Mouse (Mus musculus): ENCODE measurements at regions not wholly inside any gene's neighbourhood (a gene's known extent, or its start where the extent isn't known, plus 50 kb on each side); places are given as distances from the start of the nearest gene placed in this dataset.

- no peak for DNase-seq (ENCODE audit: low spot score in 2 of 2)
Observed at GRCm38 (mm10) chr13:39950203-39950602, 411.0 kb downstream of the Ofcc1 start.

DNA sequence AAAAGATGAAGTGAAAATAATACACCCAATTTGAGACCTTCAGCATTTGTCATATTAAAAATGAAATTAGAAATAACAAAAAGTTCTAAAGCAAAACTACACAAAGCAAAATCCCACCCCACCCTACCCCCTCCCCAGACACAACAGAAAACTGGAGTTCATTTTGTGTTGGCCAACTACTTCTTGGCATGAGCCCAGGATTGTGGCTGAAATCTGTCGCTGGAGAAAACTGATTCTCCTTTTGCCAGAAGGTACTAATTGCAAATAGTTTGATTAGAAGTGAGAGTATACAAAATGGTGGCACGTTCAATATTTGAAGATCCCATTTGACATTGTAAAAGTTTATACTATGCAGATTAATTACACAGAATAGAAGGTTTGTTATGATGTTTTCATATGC is 426.0 kb downstream of the Ofcc1 start:
- DNase-seq (ENCODE audit: low spot score in 2 of 2): no peak

GRCm38 (mm10) chr13:39931487-39931886 is 429.8 kb downstream of the Ofcc1 start:
- DNase-seq (ENCODE audit: low spot score in 2 of 2): no peak

DNA sequence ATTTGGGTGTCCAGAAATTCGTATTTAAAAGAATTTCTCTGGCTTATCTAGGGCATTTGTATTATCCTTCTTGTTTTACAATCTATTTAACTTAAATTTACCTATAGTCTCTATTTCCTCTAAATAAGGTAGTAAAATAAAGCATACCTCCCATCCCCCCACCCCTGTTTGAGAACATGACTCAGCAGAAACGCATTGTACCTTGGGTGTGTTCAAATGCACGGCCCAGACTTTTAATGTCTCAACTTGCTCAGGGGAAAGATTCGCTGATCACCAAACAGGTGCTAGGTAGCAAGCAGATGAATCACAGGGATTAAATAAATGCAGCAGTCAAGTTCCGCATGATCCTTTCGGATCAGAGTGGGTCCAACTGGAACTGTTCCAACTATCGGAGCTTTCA is 432.7 kb downstream of the Ofcc1 start:
- DNase-seq (ENCODE audit: low spot score in 2 of 2): no peak

DNA sequence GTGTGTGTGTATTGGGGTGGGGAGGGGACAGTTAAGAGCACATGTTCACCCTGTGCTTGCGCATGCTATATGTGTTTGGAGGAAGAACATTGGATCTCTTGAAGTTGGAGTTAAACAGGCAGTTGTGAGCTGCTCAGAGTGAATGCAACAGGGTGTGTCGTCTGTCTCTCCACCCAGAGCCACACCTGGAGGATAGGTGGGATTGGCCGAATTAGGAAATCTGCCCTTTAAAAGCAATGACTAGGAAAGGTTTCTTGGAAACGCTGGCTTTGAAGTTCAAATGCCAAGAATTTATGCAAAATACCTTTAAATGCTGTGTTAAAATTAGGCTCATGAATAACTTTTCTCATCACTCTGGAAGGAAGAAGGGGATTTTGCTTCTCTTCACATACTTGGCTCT is 436.9 kb downstream of the Ofcc1 start:
- no peak for DNase-seq (ENCODE audit: low spot score in 2 of 2)

GRCm38 (mm10) chr13:39923113-39923512 is 438.1 kb downstream of the Ofcc1 start:
- DNase-seq (ENCODE audit: low spot score in 2 of 2): no peak

- no peak for DNase-seq (ENCODE audit: low spot score in 2 of 2)
Observed at GRCm38 (mm10) chr13:39907720-39908119, 453.5 kb downstream of the Ofcc1 start.

- no peak for DNase-seq (ENCODE audit: low spot score in 2 of 2)
Observed at GRCm38 (mm10) chr13:39904264-39904663, 457.0 kb downstream of the Ofcc1 start.

GRCm38 (mm10) chr13:39903319-39903718 is 457.9 kb downstream of the Ofcc1 start:
- no peak for DNase-seq (ENCODE audit: low spot score in 2 of 2)

DNA sequence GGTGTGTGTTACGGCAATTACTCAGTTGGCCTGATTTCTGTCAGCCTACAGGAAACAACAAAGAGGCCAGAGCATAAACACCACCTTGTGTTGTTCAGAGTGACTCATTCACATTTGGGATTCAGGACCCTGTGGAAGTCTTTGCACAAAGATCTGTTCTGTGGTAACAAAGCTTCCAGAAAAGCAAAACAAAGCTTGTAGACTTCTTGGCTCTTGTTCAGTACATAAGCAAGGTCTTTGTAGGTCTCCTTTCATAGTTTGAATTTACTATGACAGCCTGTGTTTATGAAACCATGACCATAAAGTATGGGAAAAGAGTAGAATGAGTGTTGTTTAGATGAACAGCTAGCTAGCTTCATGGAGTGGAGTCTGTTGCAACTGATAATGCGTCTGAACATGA is 461.9 kb downstream of the Ofcc1 start:
- DNase-seq (ENCODE audit: low spot score in 2 of 2): no peak

- no peak for DNase-seq (ENCODE audit: low spot score in 2 of 2)
Observed at GRCm38 (mm10) chr13:39898412-39898979, 462.8 kb downstream of the Ofcc1 start.

GRCm38 (mm10) chr13:39894159-39894558 is 467.1 kb downstream of the Ofcc1 start:
- DNase-seq (ENCODE audit: low spot score in 2 of 2): no peak

GRCm38 (mm10) chr13:39881066-39881465 is 480.2 kb downstream of the Ofcc1 start:
- no peak for DNase-seq (ENCODE audit: low spot score in 2 of 2)

DNA sequence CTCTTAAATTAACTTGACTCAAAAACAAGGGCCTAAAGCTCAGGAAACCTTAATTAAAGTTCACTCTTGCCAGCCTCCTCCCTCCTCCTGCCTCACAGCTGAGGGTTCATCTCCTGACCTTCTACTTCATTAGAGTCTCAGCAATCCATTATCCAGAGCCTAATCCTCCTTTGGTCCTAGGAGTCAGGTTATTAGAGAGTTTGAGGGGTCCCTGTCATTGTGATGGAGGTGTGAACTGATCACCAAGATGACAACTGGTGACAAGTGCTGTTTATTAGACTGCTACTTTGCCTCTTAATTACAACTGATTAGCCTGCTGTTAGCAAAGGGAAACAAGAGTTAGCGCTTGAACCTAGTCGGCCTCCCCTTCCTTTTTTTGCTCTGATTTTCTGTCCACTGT is 481.1 kb downstream of the Ofcc1 start:
- DNase-seq (ENCODE audit: low spot score in 2 of 2): no peak

DNA sequence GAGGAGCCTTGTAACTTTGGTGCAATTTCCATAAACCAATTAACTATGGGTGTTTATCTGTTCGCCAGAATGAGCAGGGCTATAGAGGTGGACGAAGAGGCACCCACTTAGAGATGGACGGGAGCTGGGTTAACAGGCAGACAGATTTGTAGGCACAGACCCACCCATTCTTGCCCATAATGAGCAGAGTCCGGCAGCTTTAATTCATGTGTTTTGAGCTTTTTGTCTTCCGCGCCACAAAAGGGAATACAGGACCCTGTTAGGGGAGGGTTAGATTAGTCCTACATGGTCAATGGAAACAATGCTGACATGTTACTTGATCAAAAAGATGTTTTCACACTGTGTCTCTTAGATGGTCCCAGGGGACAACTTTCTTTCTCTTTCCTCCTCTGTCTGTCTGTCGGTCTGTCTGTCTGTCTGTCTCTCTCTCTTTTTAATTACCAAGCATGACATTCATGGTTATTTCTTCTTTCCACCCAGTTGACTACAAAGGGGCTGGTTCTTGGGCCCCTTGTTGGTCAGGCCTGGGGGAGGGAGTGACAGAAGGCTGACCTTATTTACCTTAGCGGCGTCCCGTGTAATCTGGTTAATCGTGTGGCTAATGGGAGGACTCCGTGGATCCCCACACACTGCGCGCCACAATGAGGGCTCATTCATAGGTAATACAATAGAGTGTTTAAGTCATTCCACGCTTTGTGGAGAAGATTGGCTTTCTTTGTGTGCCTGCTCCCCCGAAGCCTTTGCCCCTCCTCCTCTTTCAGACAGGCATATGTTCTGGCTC is 483.7 kb downstream of the Ofcc1 start:
- DNase-seq (ENCODE audit: low spot score in 2 of 2): no peak

DNA sequence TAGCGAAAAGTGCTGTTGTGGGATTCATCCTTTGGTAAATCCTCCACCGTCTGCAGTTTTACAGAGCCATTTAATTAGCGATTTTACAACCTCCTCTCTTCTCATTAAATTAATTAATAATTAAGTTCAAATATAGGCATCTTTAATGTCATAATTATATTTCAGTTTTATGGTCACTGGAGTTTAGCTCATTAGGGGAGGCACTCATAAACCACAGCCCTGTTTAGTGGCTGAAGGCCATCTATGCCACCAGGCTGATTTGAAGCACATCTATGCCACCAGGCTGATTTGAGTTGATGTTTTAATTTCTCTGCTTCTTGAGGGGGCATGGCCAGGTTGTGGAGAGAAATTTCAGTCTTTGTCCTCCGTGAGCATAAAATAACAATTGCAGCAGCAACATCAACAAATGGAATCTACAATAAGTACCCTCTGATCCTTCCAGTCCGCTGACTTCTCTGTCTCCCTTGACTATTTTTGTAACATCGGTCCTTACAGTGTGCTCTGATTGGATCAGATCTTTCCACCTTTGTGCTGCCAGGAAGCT is 508.9 kb downstream of the Ofcc1 start:
- no peak for DNase-seq (ENCODE audit: low spot score in 2 of 2)

GRCm38 (mm10) chr13:39849391-39849790 is 511.9 kb downstream of the Ofcc1 start:
- DNase-seq (ENCODE audit: low spot score in 2 of 2): no peak

GRCm38 (mm10) chr13:39836053-39836584 is 525.1 kb downstream of the Ofcc1 start:
- no peak for DNase-seq (ENCODE audit: low spot score in 2 of 2)

DNA sequence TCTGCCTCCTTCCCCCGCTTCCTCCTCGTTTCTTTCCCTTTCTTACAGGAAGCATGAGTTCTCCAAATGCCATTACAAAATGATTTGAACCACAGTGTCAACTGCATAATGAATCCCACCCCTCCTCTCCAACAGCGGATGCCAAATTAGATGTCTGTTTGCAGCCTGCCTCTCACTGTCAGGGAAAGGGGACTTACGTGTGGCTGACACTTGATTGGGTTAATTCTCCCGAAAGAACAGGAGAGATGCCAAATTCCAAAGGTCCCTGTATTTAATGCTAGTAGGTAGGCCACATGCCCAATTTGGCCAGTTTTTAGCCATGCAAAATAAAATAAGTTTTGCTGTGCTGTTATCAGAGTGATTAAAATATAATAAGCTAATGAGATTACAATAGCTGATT is 525.9 kb downstream of the Ofcc1 start:
- no peak for DNase-seq (ENCODE audit: low spot score in 2 of 2)

GRCm38 (mm10) chr13:39834521-39835245 is 526.6 kb downstream of the Ofcc1 start:
- no peak for DNase-seq (ENCODE audit: low spot score in 2 of 2)

DNA sequence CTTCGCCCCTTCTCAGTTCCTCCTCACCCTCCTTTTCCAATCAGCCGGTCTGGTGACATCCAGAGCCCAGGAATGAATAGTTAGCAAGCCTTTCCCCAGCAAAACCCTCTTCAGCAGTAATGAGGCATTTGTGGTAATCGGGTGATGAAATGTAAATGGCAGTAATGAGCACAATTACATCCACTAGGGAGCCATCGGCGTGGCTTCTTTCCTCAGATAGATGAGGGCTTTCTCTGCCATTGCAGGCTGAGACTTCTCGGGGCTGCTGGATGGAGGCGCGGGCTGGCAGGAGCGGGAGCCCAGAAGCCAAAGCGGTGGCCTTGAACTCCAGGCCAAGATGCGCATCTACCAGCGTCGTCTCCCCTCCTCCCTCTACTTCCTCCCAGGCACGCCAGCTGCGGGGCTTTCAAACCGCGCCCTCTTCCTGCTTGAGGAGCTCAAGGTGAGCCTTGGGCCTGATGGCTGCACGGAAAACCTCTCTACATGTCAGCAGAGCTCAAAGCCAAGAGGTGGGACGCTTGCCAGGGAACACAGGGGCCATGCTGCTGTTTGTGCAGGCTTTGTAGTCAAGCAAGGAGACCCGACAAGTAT is 537.2 kb downstream of the Ofcc1 start:
- peak in 1 of 2 experiments; percentile 5 for DNase-seq (ENCODE audit: low spot score in 2 of 2)

All from adrenal gland, postnatal 4 days (tissue).